Mouse (Mus musculus) R1 (cell line): ENCODE measurements around the gene Dgat2.
A peak's percentile ranks its signal among the peaks of the same experiment; 100 is the strongest.

ENCODE experiments used
- DNase-seq: peaks from one replicate; pipeline ENCODE4 v3.0.0-alpha.2; 2018; ENCODE audit warnings: low read depth, low spot score

Gene Dgat2

GRCm38 (mm10) chr7:99140511-99140910 is 42.0 kb downstream of the Dgat2 start:
- DNase-seq: peak; percentile 37

GRCm38 (mm10) chr7:99139841-99140491 is 42.6 kb downstream of the Dgat2 start:
- DNase-seq: peak; percentile 61

- DNase-seq: no peak
Measured at GRCm38 (mm10) chr7:99137541-99137940, 45.0 kb downstream of the Dgat2 start.

GRCm38 (mm10) chr7:99136789-99137188 is 45.7 kb downstream of the Dgat2 start:
- no peak for DNase-seq

- no peak for DNase-seq
Measured at GRCm38 (mm10) chr7:99133811-99134402, 48.6 kb downstream of the Dgat2 start.

GRCm38 (mm10) chr7:99132597-99132996 is 49.9 kb downstream of the Dgat2 start:
- DNase-seq: no peak

GRCm38 (mm10) chr7:99131819-99132353 is 50.6 kb downstream of the Dgat2 start:
- DNase-seq: no peak

- no peak for DNase-seq
Measured at GRCm38 (mm10) chr7:99128965-99129364, 53.6 kb downstream of the Dgat2 start.

GRCm38 (mm10) chr7:99128020-99128950 is 54.2 kb downstream of the Dgat2 start:
- peak; percentile 82 for DNase-seq

- DNase-seq: no peak
Measured at GRCm38 (mm10) chr7:99126057-99126456, 56.5 kb downstream of the Dgat2 start.

GRCm38 (mm10) chr7:99122651-99123050 is 59.9 kb downstream of the Dgat2 start:
- no peak for DNase-seq

- no peak for DNase-seq
Measured at GRCm38 (mm10) chr7:99120865-99121521, 61.5 kb downstream of the Dgat2 start.

- no peak for DNase-seq
Measured at GRCm38 (mm10) chr7:99120082-99120481, 62.4 kb downstream of the Dgat2 start.

GRCm38 (mm10) chr7:99116781-99117180 is 65.7 kb downstream of the Dgat2 start:
- no peak for DNase-seq

- no peak for DNase-seq
Measured at GRCm38 (mm10) chr7:99114006-99114726, 68.4 kb downstream of the Dgat2 start.

GRCm38 (mm10) chr7:99107566-99107965 is 75.0 kb downstream of the Dgat2 start:
- peak; percentile 49 for DNase-seq

GRCm38 (mm10) chr7:99106714-99107270 is 75.7 kb downstream of the Dgat2 start:
- DNase-seq: no peak
